16 mouse cellular contexts compared by ENCODE assay signal in genomic region chr10:26863982-26864381, GRCm38 (mm10).
"Had no signal": no experiment of that assay in that cellular context is flagged by ENCODE, and none has a peak within 500 bp of the region (broad histone marks: within the 10 kb centered on the region; RNA-seq: fewer than 3 reads in every experiment).

No protein-coding gene starts in this region.

- H3K27ac ChIP-seq: neural tube, embryonic 13.5 days; neural tube, embryonic 15.5 days; stomach, embryonic 15.5 days; stomach, postnatal 0 days had no signal

- DNase-seq: retina, postnatal 1 day; right cerebral cortex, adult 18-20 months; right cerebral cortex, postnatal 14 days; right cerebral cortex, postnatal 25 days; right cerebral cortex, postnatal 4 days; spleen, adult 18-20 months; thymus, adult 18-20 months; thymus, adult 2 months; thymus, postnatal 14 days; thymus, postnatal 25 days; thymus, postnatal 36 days; thymus, postnatal 4 days had no signal

- H3K36me3 ChIP-seq: neural tube, embryonic 13.5 days; neural tube, embryonic 15.5 days; stomach, embryonic 15.5 days had no signal

- H3K4me3 ChIP-seq: neural tube, embryonic 13.5 days; neural tube, embryonic 15.5 days; stomach, embryonic 15.5 days had no signal

- H3K27me3 ChIP-seq: neural tube, embryonic 13.5 days; neural tube, embryonic 15.5 days; stomach, embryonic 15.5 days had no signal

- H3K9me3 ChIP-seq: neural tube, embryonic 13.5 days; neural tube, embryonic 15.5 days; stomach, embryonic 15.5 days had no signal

- H3K9ac ChIP-seq: neural tube, embryonic 13.5 days; neural tube, embryonic 15.5 days; stomach, embryonic 15.5 days had no signal

- H3K4me2 ChIP-seq: neural tube, embryonic 13.5 days; neural tube, embryonic 15.5 days; stomach, embryonic 15.5 days had no signal

- H3K4me1 ChIP-seq: neural tube, embryonic 13.5 days; neural tube, embryonic 15.5 days; stomach, embryonic 15.5 days had no signal
